Mouse (Mus musculus): ENCODE measurements around the gene Ros1.

The Ros1 gene

GRCm38 (mm10) chr10:52194957-52195852 lies at the start of gene Ros1:
Gene Ros1 (minus strand): TSS chr10:52195244.
- DNase-seq (ENCODE audit: low read depth in 2 of 2, low spot score in 2 of 2), result no peak

DNA sequence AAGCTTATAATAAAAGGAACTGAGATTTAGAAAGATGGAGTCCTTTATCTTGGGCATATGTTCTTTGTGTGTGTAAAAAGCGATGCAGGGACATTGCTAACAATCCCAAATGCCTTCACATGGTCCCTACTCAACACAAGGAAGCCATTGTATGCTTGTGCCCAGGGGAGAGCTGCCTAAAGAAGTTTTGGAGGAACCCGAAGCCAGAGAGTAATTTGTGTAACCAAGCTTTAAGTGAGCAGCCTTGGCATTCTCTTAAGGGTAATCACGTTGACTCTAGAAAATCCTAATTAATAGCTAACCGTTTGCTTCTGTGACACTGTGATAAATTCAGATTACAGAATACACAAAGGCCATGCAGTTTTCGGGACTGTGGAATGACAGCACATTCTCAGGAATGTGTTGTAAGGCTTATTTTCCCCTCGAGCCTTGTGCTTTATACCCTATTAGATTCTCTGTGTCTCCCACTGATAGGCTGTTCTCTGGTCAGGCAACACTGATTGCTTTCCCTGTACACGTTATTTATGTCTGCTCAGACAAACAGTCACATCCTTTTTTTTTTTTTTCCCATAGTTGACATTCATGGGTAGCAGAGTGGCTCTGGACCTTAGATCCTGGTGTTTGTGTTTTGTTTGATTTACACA lies 47.8 kb upstream of the Ros1 start:
- no peak for DNase-seq (ENCODE audit: low read depth in 2 of 2, low spot score in 2 of 2)

DNA sequence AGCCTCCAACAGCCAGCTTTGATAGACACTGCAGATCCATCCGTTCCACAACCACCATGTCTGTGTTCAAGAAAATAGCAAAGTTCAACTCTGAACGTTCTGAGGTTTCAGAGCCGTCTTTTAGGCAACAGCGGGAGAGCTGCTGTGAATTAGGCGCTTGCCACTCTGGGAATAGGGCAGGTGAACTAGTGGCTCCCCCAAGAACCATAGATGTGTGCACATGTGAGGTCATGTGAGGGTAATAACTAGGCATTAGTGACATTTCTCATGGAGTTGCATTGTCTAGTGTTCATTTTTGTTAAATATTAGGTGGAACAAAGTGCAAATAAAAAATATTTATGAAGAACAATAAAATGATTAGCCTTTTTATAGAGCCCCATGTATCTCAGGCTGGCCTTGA lies 47.0 kb upstream of the Ros1 start:
- no peak for DNase-seq (ENCODE audit: low read depth in 2 of 2, low spot score in 2 of 2)

- no peak for DNase-seq (ENCODE audit: low read depth in 2 of 2, low spot score in 2 of 2)
Observed at GRCm38 (mm10) chr10:52235461-52235860, 40.4 kb upstream of the Ros1 start.

DNA sequence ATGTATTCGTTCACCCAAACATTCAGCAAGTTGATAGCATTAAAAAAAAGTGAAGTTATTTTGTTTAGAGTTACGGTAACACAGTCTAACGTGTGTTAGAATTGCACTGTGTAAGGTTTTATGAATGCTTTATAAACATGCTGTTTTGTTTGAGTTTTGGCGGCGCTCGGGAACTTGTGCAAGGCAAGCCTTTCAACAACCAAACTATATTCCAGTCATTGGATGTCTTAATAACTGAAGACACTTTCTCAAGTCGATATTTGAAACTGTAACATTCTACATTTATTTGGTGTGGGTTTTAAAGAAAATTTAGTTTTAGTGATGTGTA lies 39.6 kb upstream of the Ros1 start:
- no peak for DNase-seq (ENCODE audit: low read depth in 2 of 2, low spot score in 2 of 2)

GRCm38 (mm10) chr10:52233969-52234653 lies 39.1 kb upstream of the Ros1 start:
- DNase-seq (ENCODE audit: low read depth in 2 of 2, low spot score in 2 of 2), result peak; percentile 7 to 11

- peak; percentile 1 to 8 for DNase-seq (ENCODE audit: low read depth in 2 of 2, low spot score in 2 of 2)
Observed at GRCm38 (mm10) chr10:52233301-52233968, 38.4 kb upstream of the Ros1 start, which contains the start of gene Dcbld1. Gene Dcbld1 (plus strand): TSS chr10:52233619.

DNA sequence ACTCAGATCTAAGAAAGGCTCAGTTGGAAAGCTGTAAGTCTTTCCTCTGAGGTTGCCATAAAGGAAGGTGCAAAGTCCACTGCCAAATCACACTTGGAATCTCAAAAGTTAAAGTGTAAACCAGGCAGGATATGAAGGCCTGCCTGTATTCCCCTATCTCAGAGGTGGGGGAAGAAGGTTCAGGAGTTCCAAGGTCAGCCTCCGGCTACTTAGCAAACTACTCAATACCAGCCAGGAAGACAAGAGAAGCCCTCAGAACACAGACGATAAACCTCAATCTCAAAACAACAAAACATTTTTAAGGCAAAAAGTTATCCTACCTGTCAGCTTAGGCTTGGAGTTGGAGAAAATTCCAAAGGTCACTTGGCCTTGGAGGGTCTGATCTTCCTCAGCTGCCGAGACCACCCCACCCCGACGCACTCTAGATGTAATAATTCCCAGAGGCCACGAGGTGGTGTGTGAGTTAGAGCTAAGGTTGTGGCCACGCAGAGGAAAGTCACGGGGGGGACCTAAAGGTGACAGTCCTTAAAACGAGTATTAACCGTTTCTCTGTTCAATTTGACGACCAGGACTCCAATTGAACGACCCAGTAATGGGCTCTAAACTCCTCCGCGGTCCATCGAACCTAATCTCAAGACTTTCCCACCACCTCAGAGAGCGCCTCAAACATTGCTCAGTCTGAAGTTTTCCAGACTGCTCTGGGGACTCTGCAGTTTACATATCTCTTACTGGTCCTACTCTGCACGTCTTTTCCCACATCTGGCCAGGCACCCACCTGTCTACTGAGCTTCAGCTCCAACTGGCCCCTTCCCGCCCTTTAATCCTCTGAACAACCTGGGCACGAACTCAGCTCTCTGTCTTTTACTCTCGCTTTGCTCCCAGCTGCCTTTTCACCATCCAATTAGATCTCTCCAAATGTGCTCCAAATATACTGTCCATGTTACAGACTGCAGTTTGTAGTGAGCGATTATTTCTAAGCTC lies 37.4 kb upstream of the Ros1 start:
- DNase-seq (ENCODE audit: low read depth in 2 of 2, low spot score in 2 of 2), result no peak

GRCm38 (mm10) chr10:52219600-52219999 lies 24.6 kb upstream of the Ros1 start:
- no peak for DNase-seq (ENCODE audit: low read depth in 2 of 2, low spot score in 2 of 2)

DNA sequence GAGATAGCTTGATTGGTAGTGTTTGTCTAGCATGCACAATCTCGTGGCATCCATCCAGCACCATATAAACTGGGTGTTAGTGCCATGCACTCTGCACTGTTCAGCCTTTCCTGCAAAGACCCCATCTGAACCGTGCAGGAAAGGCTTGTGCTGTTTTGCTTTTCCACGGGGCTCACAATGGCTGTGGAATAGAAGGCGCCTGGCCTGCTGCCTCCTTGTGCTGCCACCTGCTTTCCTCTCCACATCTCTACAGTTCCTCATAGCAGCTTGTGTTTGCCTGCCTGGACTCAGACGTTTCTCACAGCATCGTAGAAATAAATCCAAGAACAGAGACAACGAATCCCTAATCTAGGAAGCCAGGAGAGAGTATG lies 22.5 kb upstream of the Ros1 start:
- DNase-seq (ENCODE audit: low read depth in 2 of 2, low spot score in 2 of 2), result no peak

- no peak for DNase-seq (ENCODE audit: low read depth in 2 of 2, low spot score in 2 of 2)
Observed at GRCm38 (mm10) chr10:52216797-52217563, 21.9 kb upstream of the Ros1 start.

- no peak for DNase-seq (ENCODE audit: low read depth in 2 of 2, low spot score in 2 of 2)
Observed at GRCm38 (mm10) chr10:52215267-52215818, 20.3 kb upstream of the Ros1 start.

DNA sequence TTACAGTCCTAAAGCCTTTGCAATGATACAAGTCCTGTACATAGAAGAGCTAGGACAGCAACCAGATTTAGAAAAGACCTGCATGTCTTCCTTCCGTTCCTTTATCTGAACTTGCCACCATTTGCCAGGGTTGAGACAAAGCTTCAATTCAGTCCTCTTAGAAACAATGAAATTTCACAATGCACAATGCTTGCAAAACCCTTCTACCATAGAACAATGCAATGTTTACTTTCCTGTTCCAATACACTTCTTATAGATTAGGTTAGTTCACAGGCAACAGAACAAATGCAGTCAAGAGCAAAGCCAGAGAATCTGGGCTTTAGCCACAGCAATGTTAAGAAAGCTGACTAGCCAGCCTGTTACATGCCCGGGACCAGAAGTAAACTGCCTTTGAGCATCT lies 9.0 kb upstream of the Ros1 start:
- no peak for DNase-seq (ENCODE audit: low read depth in 2 of 2, low spot score in 2 of 2)

DNA sequence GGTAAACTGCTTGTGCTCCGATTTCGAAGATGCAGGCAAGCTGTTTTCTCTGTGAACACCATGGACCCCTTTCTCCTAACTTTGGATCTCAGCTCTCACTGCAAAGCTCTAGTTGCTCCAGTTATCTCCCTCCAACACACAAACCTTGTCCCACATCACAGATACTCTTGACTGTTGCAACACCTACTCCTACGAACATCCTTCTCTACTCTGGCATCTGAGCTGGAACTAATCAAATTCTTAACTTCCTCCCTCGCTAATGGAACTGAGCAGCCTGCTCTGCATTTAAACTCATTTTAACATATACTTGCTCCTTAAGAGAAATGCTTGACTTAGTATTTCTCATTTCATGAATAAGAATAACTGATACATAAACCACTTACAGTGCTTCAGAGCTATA lies 9.1 kb downstream of the Ros1 start:
- DNase-seq (ENCODE audit: low read depth in 2 of 2, low spot score in 2 of 2), result no peak

DNA sequence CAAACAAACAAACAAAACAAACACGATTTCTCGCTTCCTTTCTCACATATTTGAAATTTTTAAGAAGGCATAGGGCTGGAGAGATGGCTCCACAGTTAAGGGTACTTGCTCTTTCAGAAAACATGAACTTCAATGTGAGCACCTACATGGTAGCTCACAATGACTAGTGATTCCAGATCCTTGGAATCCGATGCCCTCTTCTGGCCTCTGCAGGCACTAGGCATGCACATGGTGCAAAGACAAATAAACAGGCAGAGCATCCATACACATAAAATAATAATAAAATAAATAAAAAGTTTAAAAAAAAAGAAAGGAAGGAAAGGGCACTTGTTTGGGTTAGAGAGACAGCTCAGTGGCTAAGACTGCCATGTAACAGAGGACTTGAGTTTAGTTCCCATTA lies 12.2 kb downstream of the Ros1 start:
- DNase-seq (ENCODE audit: low read depth in 2 of 2, low spot score in 2 of 2), result no peak

DNA sequence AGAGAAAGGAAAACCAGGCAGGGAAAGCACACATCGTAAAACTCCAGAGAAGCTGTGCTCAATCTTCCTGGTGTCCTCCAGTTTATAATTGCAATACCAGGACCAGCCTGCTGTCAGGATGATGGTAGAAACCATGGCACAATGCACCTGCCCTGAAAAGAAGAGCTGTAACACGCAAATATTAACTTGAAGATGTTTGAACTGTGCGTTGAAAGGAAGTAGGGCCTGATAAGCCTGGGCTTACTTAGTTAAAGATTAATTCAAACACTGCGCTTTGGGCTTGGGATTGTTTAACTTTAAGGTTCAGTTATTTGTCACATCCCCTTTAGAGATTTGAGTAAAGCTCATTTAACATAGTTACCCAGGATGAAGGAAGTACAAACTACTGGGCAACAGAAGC lies 20.7 kb downstream of the Ros1 start:
- DNase-seq (ENCODE audit: low read depth in 2 of 2, low spot score in 2 of 2), result no peak

DNA sequence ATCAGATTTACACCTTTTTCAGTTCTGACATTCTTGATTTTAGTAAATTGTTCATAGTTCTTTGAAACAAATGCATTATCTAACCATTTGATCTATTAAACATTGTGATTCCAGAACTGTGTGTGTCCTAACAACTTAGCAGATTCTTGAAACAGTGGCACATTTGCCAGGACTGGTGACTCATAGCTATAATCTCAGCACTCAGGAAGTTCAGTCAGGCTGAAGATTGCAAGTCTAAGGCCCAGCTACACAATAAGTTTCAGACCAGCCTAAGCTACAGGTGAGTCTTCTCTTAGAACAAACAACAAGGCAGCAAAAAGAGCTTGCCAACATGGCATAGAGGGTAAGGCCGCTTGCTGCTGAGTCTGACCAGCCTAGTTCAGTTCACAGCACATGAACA lies 24.6 kb downstream of the Ros1 start:
- DNase-seq (ENCODE audit: low read depth in 2 of 2, low spot score in 2 of 2), result no peak

DNA sequence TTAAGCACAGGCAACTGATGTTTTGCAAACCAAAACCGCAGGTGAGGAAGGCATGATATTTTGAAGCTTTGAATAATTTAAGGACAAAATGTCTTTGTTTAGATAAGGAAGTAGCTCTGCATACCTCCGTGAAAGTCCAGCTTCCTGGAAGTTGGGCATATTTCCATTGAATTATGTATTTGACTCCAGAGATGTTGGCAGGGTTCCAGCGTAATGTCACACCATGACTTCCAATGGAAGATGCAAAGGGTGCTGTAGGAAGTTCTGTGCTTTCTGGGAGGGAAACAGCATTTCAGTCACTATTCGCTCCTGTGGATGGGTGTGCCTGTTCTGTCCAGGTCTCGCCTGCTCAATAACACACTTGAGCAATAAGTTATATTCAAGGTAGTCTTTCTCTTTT lies 25.2 kb downstream of the Ros1 start:
- no peak for DNase-seq (ENCODE audit: low read depth in 2 of 2, low spot score in 2 of 2)

- DNase-seq (ENCODE audit: low read depth in 2 of 2, low spot score in 2 of 2), result no peak
Observed at GRCm38 (mm10) chr10:52165376-52165775, 29.7 kb downstream of the Ros1 start.
